Mouse (Mus musculus) forebrain, postnatal 0 days (tissue): Measurements from ENCODE around the gene Prss16. TPM values are rescaled to one million over a fixed set of nuclear protein-coding genes. Genes with fewer than 3 reads are reported as not detected.
A peak's percentile ranks its signal among the peaks of the same experiment; 100 is the strongest.

Source experiments
- ATAC-seq: fragments of 200-750 bp; cut with Nextera tagmentation; 2 replicates; pipeline ENCODE4 v1.8.0; 2017; ENCODE audit warnings: mild to moderate bottlenecking, moderate library complexity
- DNase-seq: peaks from one replicate; pipeline ENCODE4 v3.0.0-alpha.2; 2015
- H3K27ac ChIP-seq: fragments of 300-500 bp; sonication (generic); 2 replicates; pipeline ENCODE4 v1.5.1; 2014; ENCODE audit warnings: low read depth, mild to moderate bottlenecking, antibody characterized with exemption, low read length, moderate library complexity, mixed read lengths
- H3K27me3 ChIP-seq: fragments of 300-500 bp; sonication (generic); 2 replicates; pipeline ENCODE4 v1.6.1; 2014; ENCODE audit warnings: mild to moderate bottlenecking, low read length, mixed read lengths; ENCODE audit not compliant: insufficient read depth
- H3K36me3 ChIP-seq: fragments of 300-500 bp; sonication (generic); 2 replicates; pipeline ENCODE4 v1.6.1; 2014; ENCODE audit warnings: mild to moderate bottlenecking, moderate library complexity; ENCODE audit not compliant: insufficient read depth
- H3K4me1 ChIP-seq: fragments of 300-500 bp; sonication (generic); 2 replicates; pipeline ENCODE4 v1.6.1; 2014; ENCODE audit warnings: antibody characterized with exemption; ENCODE audit not compliant: insufficient read depth
- H3K4me2 ChIP-seq: fragments of 300-500 bp; sonication (generic); 2 replicates; pipeline ENCODE4 v1.6.1; 2014; ENCODE audit warnings: low read depth, mild to moderate bottlenecking, moderate library complexity
- H3K4me3 ChIP-seq: fragments of 300-500 bp; sonication (generic); 2 replicates; pipeline ENCODE4 v1.5.1; 2014; ENCODE audit warnings: low read depth, low read length, mixed read lengths
- H3K9ac ChIP-seq: fragments of 300-500 bp; sonication (generic); 2 replicates; pipeline ENCODE4 v1.6.1; 2014; ENCODE audit warnings: mild to moderate bottlenecking
- H3K9me3 ChIP-seq: fragments of 300-500 bp; sonication (generic); 2 replicates; pipeline ENCODE4 v1.6.1; 2016; ENCODE audit warnings: low read length
- CTCF ChIP-seq: sonication (generic); IDR thresholded peaks from 2 replicates; pipeline ENCODE4 v1.5.1; 2016; ENCODE audit warnings: antibody characterized with exemption, control low read depth, low read depth
- WGBS: fragments of 180-500 bp; shearing (Covaris S2); extraction: QIAGEN DNeasy Blood & Tissue Kit; methylation state at CpG from one replicate; pipeline ENCODE4 v1.1.7; 2014; 5-methylcytosine and 5-hydroxymethylcytosine counted together
- microRNA-seq, 2 experiments: library from miRNA; unstranded; fragments of <30 nt; microRNA quantifications; one replicate each; pipeline ENCODE4; 2016
- polyA plus RNA-seq: library from polyadenylated mRNA; unstranded; fragments of >200 nt; fragmentation: Nextera tagmentation; extraction: Ambion mirVana; gene quantifications from 2 replicates; pipeline ENCODE4 v1.2.1, GENCODE M21; 2015
- total RNA-seq: library from RNA; depleted of rRNA; stranded (reverse); fragments of >200 nt; gene quantifications from 2 replicates; pipeline ENCODE4 v1.2.3, GENCODE M21; 2014; rRNA removed

Prss16 gene
- total and polyA plus RNA-seq, 2 experiments from 2014 or later: not detected

- no peak within 1 kb of the TSS for H3K27ac ChIP-seq
- H3K4me3 ChIP-seq: peak within 1 kb of the TSS; percentile 58
- H3K36me3 ChIP-seq: no peaks in the 10 kb centered on the region
- 2% methylated on average over 58 of the region's 58 CpGs for WGBS
- ATAC-seq (peak; percentile 75), DNase-seq (peak; percentile 57)
- 0 out of 2 replicates have a peak, but pooled peaks cover 4% of the 10 kb centered on the region for H3K4me1 ChIP-seq
- peak within 1 kb of the TSS; percentile 58 for H3K9ac ChIP-seq
- TF ChIP-seq CTCF: no peak
- H3K4me2 ChIP-seq: peak within 1 kb of the TSS; percentile 99
- H3K9me3 ChIP-seq: no peaks in the 10 kb centered on the region
- H3K27me3 ChIP-seq: peaks cover 22% of the 10 kb centered on the region; the same call in 1 of the 2 replicates
Measured at GRCm38 (mm10) chr13:21980981-21981802, 28.4 kb downstream of the Prss16 start, which contains the start of gene Pom121l2. Gene Pom121l2 (plus strand): TSS chr13:21981194.

GRCm38 (mm10) chr13:21974726-21975473 lies 34.6 kb downstream of the Prss16 start:
- Histone ChIP-seq H3K9me3 (no peaks in the 10 kb centered on the region), H3K27ac (peak overlapping the region; percentile 93), H3K4me2 (peak overlapping the region; percentile 40), H3K36me3 (no peaks in the 10 kb centered on the region), H3K9ac (peak overlapping the region; percentile 79), H3K27me3 (no peaks in the 10 kb centered on the region), H3K4me1 (no peaks in the 10 kb centered on the region), H3K4me3 (peak overlapping the region; percentile 74)
- no peak for TF ChIP-seq CTCF
- ATAC-seq (peak; percentile 94), DNase-seq (peak; percentile 94)
- WGBS: 3% methylated on average over 20 of the region's 20 CpGs

DNA sequence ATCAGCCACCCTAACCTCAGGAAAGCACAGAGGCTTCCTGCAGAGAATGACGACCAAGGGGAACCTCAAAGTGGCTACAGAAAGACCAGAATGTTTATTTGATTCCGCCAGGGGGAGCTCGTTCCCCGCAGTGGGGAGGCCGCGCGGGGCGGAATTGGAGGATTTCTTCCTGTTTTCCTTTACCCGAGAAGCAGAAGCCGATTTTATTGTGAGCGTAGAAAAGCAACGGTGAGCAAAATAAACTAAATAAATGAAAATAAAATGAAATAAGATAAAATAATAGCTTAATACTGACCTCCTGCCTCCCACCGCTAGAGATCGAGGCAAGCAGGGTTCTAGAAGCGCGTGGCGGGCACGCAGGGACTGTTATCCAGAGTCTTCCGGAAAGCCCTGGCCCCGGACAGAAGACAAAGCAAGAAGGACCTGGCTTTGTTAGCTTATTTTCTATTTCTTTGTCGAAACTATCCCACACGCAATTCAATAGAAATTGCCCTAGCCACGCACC lies 35.3 kb downstream of the Prss16 start:
- Histone ChIP-seq H3K4me1 (no peaks in the 10 kb centered on the region), H3K36me3 (no peaks in the 10 kb centered on the region), H3K27me3 (no peaks in the 10 kb centered on the region), H3K4me3 (peak overlapping the region; percentile 74), H3K4me2 (peak overlapping the region; percentile 40), H3K9me3 (no peaks in the 10 kb centered on the region), H3K27ac (peak overlapping the region; percentile 93), H3K9ac (peak overlapping the region; percentile 79)
- peak; percentile 93 for TF ChIP-seq CTCF
- peak; percentile 86 for ATAC-seq
- WGBS: 1% methylated on average over 23 of the region's 23 CpGs
- DNase-seq: peak; percentile 95

DNA sequence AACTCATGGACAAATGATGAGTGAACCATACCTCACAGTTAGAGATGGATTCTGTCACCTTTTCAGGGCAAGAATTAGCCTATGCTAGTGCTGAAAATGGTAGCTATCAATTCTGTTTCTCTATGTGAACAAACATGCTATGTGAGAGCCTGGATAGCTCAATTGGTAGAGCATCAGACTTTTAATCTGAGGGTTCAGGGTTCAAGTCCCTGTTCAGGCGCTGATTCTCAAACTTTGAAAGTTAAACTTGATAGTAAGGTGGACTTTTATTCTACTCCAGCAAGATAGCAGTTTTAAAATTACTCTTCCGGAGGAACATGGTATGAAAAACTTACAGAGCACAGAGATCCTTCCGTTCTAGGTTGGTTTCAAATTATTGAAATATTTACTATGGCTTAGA lies 37.9 kb downstream of the Prss16 start:
- no peak overlapping the region for H3K4me2 ChIP-seq
- no peak for TF ChIP-seq CTCF
- WGBS: 41% methylated on average over 3 of the region's 3 CpGs
- H3K27me3 ChIP-seq: no peaks in the 10 kb centered on the region
- H3K4me1 ChIP-seq: no peaks in the 10 kb centered on the region
- ATAC-seq (no peak), DNase-seq (no peak)
- H3K27ac ChIP-seq: no peak overlapping the region
- no peaks in the 10 kb centered on the region for H3K9me3 ChIP-seq
- no peak overlapping the region for H3K4me3 ChIP-seq
- H3K9ac ChIP-seq: no peak overlapping the region
- no peaks in the 10 kb centered on the region for H3K36me3 ChIP-seq

GRCm38 (mm10) chr13:21969816-21970215 lies 39.7 kb downstream of the Prss16 start:
- no peak for ATAC-seq
- no peak for TF ChIP-seq CTCF
- DNase-seq: no peak
- Histone ChIP-seq H3K27me3 (no peaks in the 10 kb centered on the region), H3K4me2 (no peak overlapping the region), H3K36me3 (no peaks in the 10 kb centered on the region), H3K9ac (no peak overlapping the region), H3K4me1 (no peaks in the 10 kb centered on the region), H3K9me3 (no peaks in the 10 kb centered on the region), H3K27ac (no peak overlapping the region), H3K4me3 (no peak overlapping the region)
- 33% methylated on average over 2 of the region's 2 CpGs for WGBS

GRCm38 (mm10) chr13:21969269-21969668 lies 40.3 kb downstream of the Prss16 start:
- DNase-seq (no peak), ATAC-seq (no peak)
- Histone ChIP-seq H3K9ac (no peak overlapping the region), H3K9me3 (no peaks in the 10 kb centered on the region), H3K4me1 (no peaks in the 10 kb centered on the region), H3K4me3 (no peak overlapping the region), H3K27ac (no peak overlapping the region), H3K27me3 (no peaks in the 10 kb centered on the region), H3K36me3 (no peaks in the 10 kb centered on the region), H3K4me2 (no peak overlapping the region)
- 48% methylated on average over 1 of the region's 1 CpGs for WGBS
- no peak for TF ChIP-seq CTCF

Small RNAs within 50 kb of the gene (microRNA-seq; reads per million reads assigned to microRNA genes)
- gene Gm44390 (0 reads per million in 2 experiments), gene Gm44486 (0 reads per million in 2 experiments)

Other genes starting within 250 kb of the Prss16 start
- 140 and 182 TPM in 2 replicates for gene Hist1h1b, start 229.1 kb downstream of the Prss16 start, total RNA-seq
- gene Hist1h1b, start 229.1 kb downstream of the Prss16 start, polyA plus RNA-seq: 4.0 and 4.7 TPM in 2 replicates
- 282 and 291 TPM in 2 replicates for gene Hist1h3i, start 226.4 kb downstream of the Prss16 start, total RNA-seq
- 20.0 and 34.1 TPM in 2 replicates for gene Hist1h3i, start 226.4 kb downstream of the Prss16 start, polyA plus RNA-seq
- gene Hist1h2an, start 222.5 kb downstream of the Prss16 start, total RNA-seq: 143 and 154 TPM in 2 replicates
- gene Hist1h2an, start 222.5 kb downstream of the Prss16 start, polyA plus RNA-seq: 1.1 and 1.6 TPM in 2 replicates
- 46.4 and 70.5 TPM in 2 replicates for gene Hist1h2bp, start 222.3 kb downstream of the Prss16 start, total RNA-seq
- 0.28 TPM in 1 of 2 replicates, not detected in the other for gene Hist1h2bp, start 222.3 kb downstream of the Prss16 start, polyA plus RNA-seq
- 214 and 268 TPM in 2 replicates for gene Hist1h2bq, start 199.5 kb downstream of the Prss16 start, total RNA-seq
- 4.6 and 5.2 TPM in 2 replicates for gene Hist1h2bq, start 199.5 kb downstream of the Prss16 start, polyA plus RNA-seq
- gene Hist1h2ao, start 199.3 kb downstream of the Prss16 start, total RNA-seq: 1.0 TPM in 1 of 2 replicates, not detected in the other
- gene Hist1h2ao, start 199.3 kb downstream of the Prss16 start, polyA plus RNA-seq: 1.6 TPM in 1 of 2 replicates, not detected in the other
- gene Hist1h4m, start 198.0 kb downstream of the Prss16 start, total RNA-seq: 1.3 and 1.7 TPM in 2 replicates
- gene Hist1h4m, start 198.0 kb downstream of the Prss16 start, polyA plus RNA-seq: not detected in 2 replicates
- 2,245 and 2,544 TPM in 2 replicates for gene Hist1h4n, start 177.5 kb downstream of the Prss16 start, total RNA-seq
- gene Hist1h4n, start 177.5 kb downstream of the Prss16 start, polyA plus RNA-seq: 2.4 and 5.0 TPM in 2 replicates
- 584 and 748 TPM in 2 replicates for gene Hist1h2ap, start 176.2 kb downstream of the Prss16 start, total RNA-seq
- gene Hist1h2ap, start 176.2 kb downstream of the Prss16 start, polyA plus RNA-seq: 655 and 1,288 TPM in 2 replicates
- gene Hist1h2br, start 176.0 kb downstream of the Prss16 start, total RNA-seq: 158 and 260 TPM in 2 replicates
- 4.6 and 4.9 TPM in 2 replicates for gene Hist1h2br, start 176.0 kb downstream of the Prss16 start, polyA plus RNA-seq
- gene Zfp184, start 64.6 kb downstream of the Prss16 start, total RNA-seq: 20.7 and 21.6 TPM in 2 replicates
- gene Zfp184, start 64.6 kb downstream of the Prss16 start, polyA plus RNA-seq: 15.3 and 17.2 TPM in 2 replicates
- 0.38 TPM in 1 of 2 replicates, not detected in the other for gene Pom121l2, start 28.5 kb downstream of the Prss16 start, total RNA-seq
- not detected in 2 replicates for gene Pom121l2, start 28.5 kb downstream of the Prss16 start, polyA plus RNA-seq
- 9.2 and 47.2 TPM in 2 replicates for gene Hist1h2ah, start 25.8 kb upstream of the Prss16 start, total RNA-seq
- 1.6 and 1.9 TPM in 2 replicates for gene Hist1h2ah, start 25.8 kb upstream of the Prss16 start, polyA plus RNA-seq
- gene Hist1h2bk, start 26.1 kb upstream of the Prss16 start, total RNA-seq: 233 and 262 TPM in 2 replicates
- 0.40 TPM in 1 of 2 replicates, not detected in the other for gene Hist1h2bk, start 26.1 kb upstream of the Prss16 start, polyA plus RNA-seq
- gene Hist1h4i, start 31.6 kb upstream of the Prss16 start, total RNA-seq: 26.4 and 44.9 TPM in 2 replicates
- 4.2 and 5.8 TPM in 2 replicates for gene Hist1h4i, start 31.6 kb upstream of the Prss16 start, polyA plus RNA-seq
- gene Hist1h2ag, start 33.2 kb upstream of the Prss16 start, total RNA-seq: 193 and 206 TPM in 2 replicates
- 4.8 and 8.3 TPM in 2 replicates for gene Hist1h2ag, start 33.2 kb upstream of the Prss16 start, polyA plus RNA-seq
- gene Hist1h2bj, start 33.5 kb upstream of the Prss16 start, total RNA-seq: 246 and 305 TPM in 2 replicates
- 1.6 and 3.7 TPM in 2 replicates for gene Hist1h2bj, start 33.5 kb upstream of the Prss16 start, polyA plus RNA-seq
- gene Vmn1r188, start 74.7 kb upstream of the Prss16 start, total RNA-seq: not detected in 2 replicates
- gene Vmn1r188, start 74.7 kb upstream of the Prss16 start, polyA plus RNA-seq: not detected in 2 replicates
- gene Vmn1r189, start 96.1 kb upstream of the Prss16 start, total RNA-seq: not detected in 2 replicates
- gene Vmn1r189, start 96.1 kb upstream of the Prss16 start, polyA plus RNA-seq: not detected in 2 replicates
- not detected in 2 replicates for gene Vmn1r191, start 174.2 kb upstream of the Prss16 start, total RNA-seq
- gene Vmn1r191, start 174.2 kb upstream of the Prss16 start, polyA plus RNA-seq: not detected in 2 replicates
- not detected in 2 replicates for gene Vmn1r192, start 181.4 kb upstream of the Prss16 start, total RNA-seq
- gene Vmn1r192, start 181.4 kb upstream of the Prss16 start, polyA plus RNA-seq: not detected in 2 replicates
- not detected in 2 replicates for gene Vmn1r193, start 213.4 kb upstream of the Prss16 start, total RNA-seq
- not detected in 2 replicates for gene Vmn1r193, start 213.4 kb upstream of the Prss16 start, polyA plus RNA-seq
- gene Vmn1r194, start 234.5 kb upstream of the Prss16 start, total RNA-seq: not detected in 2 replicates
- not detected in 2 replicates for gene Vmn1r194, start 234.5 kb upstream of the Prss16 start, polyA plus RNA-seq